Mouse (Mus musculus): ENCODE measurements around the gene Lasp1. TPM values are rescaled to one million over a fixed set of nuclear protein-coding genes. Genes with fewer than 3 reads are reported as not detected.

Gene Lasp1
- polyA plus RNA-seq, 1 experiment from 2014 or later, result 84.0 TPM

- no peaks in the 10 kb centered on the region for H3K9me3 ChIP-seq (ENCODE audit: control insufficient read depth, low read length)
- no peak for TF ChIP-seq EP300 (optimal IDR thresholded peaks at IDR 0.05)
- TF ChIP-seq CTCF (IDR thresholded peaks at IDR 0.05; ENCODE audit: low read depth), result no peak
- ATAC-seq (ENCODE audit: low FRiP score, low TSS enrichment) (peak; percentile 66), DNase-seq (ENCODE audit: low spot score) (peak; percentile 90)
- peak overlapping the region; percentile 90 for H3K4me3 ChIP-seq (ENCODE audit: low read depth, low read length)
- H3K4me1 ChIP-seq (replicated peaks; ENCODE audit: control insufficient read depth, insufficient read depth), result peaks cover 6% of the 10 kb centered on the region; the same call in 1 of the 2 replicates
- H3K27me3 ChIP-seq (ENCODE audit: control insufficient read depth, insufficient read depth, low read length), result no peaks in the 10 kb centered on the region
- H3K27ac ChIP-seq (replicated peaks), result peak overlapping the region; percentile 98
- 0% methylated on average over 68 of the region's 71 CpGs for WGBS
- peak overlapping the region; percentile 74 for H3K4me2 ChIP-seq (replicated peaks; ENCODE audit: low read depth)
- no peaks in the 10 kb centered on the region for H3K36me3 ChIP-seq (ENCODE audit: control insufficient read depth, insufficient read depth, low read length)
- peak overlapping the region; percentile 90 for H3K9ac ChIP-seq (ENCODE audit: low read length)
These were observed 570 bp downstream of the Lasp1 start for GRCm38 (mm10) chr11:97799146-97799993.

DNA sequence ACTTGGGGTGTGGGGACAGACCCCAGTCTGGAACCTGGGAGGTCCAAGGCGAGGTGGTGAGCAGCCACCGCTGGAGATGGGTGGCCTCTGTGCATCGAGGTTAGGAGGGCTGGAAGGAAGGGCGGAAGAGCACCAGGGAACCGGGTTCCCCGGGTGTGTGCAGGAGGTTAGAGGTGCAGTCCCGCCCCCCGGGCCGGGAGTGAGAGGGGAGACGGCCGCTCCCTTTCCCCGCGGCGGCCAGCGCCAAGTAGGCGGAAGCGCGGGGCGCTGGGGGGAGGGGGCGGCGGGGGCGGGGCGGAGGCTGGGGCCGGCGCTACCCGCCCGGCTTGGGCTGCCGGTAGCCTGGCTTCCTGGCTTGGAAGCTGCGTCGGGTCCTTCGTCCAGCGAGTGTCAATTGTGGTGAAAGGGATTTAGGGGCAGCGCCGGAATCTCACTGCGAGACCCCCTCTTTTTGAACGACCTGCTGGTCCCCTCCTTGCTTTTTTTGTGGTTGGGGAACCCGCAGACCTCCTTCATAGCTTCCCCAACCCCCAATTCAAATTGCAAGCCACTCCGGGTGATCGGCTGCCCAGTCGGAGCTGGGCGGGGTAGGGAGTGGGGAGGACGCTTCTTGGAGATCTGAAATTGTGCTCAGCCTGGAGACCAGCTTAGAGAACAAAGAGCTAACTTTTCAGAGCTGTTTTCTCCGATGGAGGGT lies 1.3 kb downstream of the Lasp1 start:
- DNase-seq (ENCODE audit: low spot score), result peak; percentile 93
- peak overlapping the region; percentile 98 for H3K27ac ChIP-seq (replicated peaks)
- ATAC-seq (ENCODE audit: low FRiP score, low TSS enrichment), result peak; percentile 75
- H3K4me1 ChIP-seq (replicated peaks; ENCODE audit: control insufficient read depth, insufficient read depth), result peaks cover 13% of the 10 kb centered on the region
- TF ChIP-seq EP300 (optimal IDR thresholded peaks at IDR 0.05) (no peak), CTCF (IDR thresholded peaks at IDR 0.05; ENCODE audit: low read depth) (no peak)
- H3K4me3 ChIP-seq (ENCODE audit: low read depth, low read length), result peak overlapping the region; percentile 90
- no peaks in the 10 kb centered on the region for H3K36me3 ChIP-seq (ENCODE audit: control insufficient read depth, insufficient read depth, low read length)
- H3K9ac ChIP-seq (ENCODE audit: low read length), result peak overlapping the region; percentile 90
- H3K9me3 ChIP-seq (ENCODE audit: control insufficient read depth, low read length), result no peaks in the 10 kb centered on the region
- H3K27me3 ChIP-seq (ENCODE audit: control insufficient read depth, insufficient read depth, low read length), result no peaks in the 10 kb centered on the region
- 0% methylated on average over 27 of the region's 43 CpGs for WGBS
- peak overlapping the region; percentile 74 for H3K4me2 ChIP-seq (replicated peaks; ENCODE audit: low read depth)

DNA sequence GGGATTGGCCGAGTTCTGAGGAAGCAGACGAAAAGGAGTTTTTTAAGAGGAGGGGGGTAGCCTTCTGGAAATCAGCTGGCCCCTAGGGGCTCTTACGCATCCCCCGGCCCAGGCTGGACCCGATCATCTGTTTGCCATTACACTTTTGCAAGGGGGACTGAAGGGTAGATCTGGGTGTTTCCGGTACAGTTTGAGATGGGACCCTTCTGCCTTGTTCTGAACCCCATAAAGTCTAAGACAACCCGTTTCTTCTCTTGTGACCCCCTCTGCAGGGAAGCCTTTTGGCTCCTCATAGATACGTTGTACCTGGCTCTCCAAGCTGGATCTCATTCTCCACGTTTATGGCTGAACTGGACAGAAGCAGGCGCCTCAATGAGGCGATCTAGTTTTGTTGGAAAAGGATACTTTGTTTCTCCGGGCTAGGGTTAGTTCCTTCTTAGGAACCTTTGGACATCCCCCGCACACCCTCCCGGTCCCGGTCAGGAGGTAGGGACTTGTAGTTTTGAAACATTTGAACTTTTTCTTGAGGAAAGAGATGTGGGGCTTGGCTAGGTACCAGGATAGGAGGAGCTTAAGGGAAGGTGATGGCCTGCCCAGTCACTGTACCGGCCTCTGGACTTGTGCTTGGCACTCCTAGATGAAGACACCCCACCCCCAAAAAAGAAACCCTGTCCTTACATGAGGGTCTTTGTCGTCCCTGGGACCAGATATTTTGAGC lies 2.0 kb downstream of the Lasp1 start:
- peak overlapping the region; percentile 90 for H3K9ac ChIP-seq (ENCODE audit: low read length)
- H3K36me3 ChIP-seq (ENCODE audit: control insufficient read depth, insufficient read depth, low read length), result no peaks in the 10 kb centered on the region
- peak overlapping the region; percentile 90 for H3K4me3 ChIP-seq (ENCODE audit: low read depth, low read length)
- TF ChIP-seq EP300 (optimal IDR thresholded peaks at IDR 0.05) (no peak), CTCF (IDR thresholded peaks at IDR 0.05; ENCODE audit: low read depth) (no peak)
- WGBS, result 1% methylated on average over 17 of the region's 17 CpGs
- H3K9me3 ChIP-seq (ENCODE audit: control insufficient read depth, low read length), result no peaks in the 10 kb centered on the region
- H3K27me3 ChIP-seq (ENCODE audit: control insufficient read depth, insufficient read depth, low read length), result no peaks in the 10 kb centered on the region
- H3K4me1 ChIP-seq (replicated peaks; ENCODE audit: control insufficient read depth, insufficient read depth), result peaks cover 20% of the 10 kb centered on the region
- ATAC-seq (ENCODE audit: low FRiP score, low TSS enrichment) (no peak), DNase-seq (ENCODE audit: low spot score) (no peak)
- peak overlapping the region; percentile 98 for H3K27ac ChIP-seq (replicated peaks)
- H3K4me2 ChIP-seq (replicated peaks; ENCODE audit: low read depth), result peak overlapping the region; percentile 74

GRCm38 (mm10) chr11:97801409-97802193 lies 2.8 kb downstream of the Lasp1 start:
- Histone ChIP-seq H3K27ac (replicated peaks) (peak overlapping the region; percentile 98), H3K36me3 (ENCODE audit: control insufficient read depth, insufficient read depth, low read length) (no peaks in the 10 kb centered on the region), H3K4me1 (replicated peaks; ENCODE audit: control insufficient read depth, insufficient read depth) (peaks cover 27% of the 10 kb centered on the region), H3K4me3 (ENCODE audit: low read depth, low read length) (peak overlapping the region; percentile 90), H3K4me2 (replicated peaks; ENCODE audit: low read depth) (peak overlapping the region; percentile 74), H3K9ac (ENCODE audit: low read length) (peak overlapping the region; percentile 90), H3K27me3 (ENCODE audit: control insufficient read depth, insufficient read depth, low read length) (no peaks in the 10 kb centered on the region), H3K9me3 (ENCODE audit: control insufficient read depth, low read length) (no peaks in the 10 kb centered on the region)
- WGBS, result 15% methylated on average over 8 of the region's 8 CpGs
- TF ChIP-seq CTCF (IDR thresholded peaks at IDR 0.05; ENCODE audit: low read depth) (peak; percentile 66), EP300 (optimal IDR thresholded peaks at IDR 0.05) (no peak)
- ATAC-seq (ENCODE audit: low FRiP score, low TSS enrichment), result peak; percentile 10
- peak; percentile 80 for DNase-seq (ENCODE audit: low spot score)

DNA sequence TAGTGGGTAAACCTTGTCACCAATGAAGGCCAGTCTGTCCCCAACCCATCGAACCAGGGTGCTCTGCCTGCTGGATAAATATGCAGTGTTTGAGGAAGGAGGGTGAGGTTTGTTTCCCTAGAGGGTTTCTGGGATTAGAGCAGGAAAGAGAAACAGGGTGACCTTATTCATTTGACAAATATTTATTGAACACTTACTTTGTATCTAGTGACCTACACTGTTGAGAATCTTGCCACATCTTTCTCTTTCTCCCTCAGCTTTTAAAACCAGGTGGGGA lies 3.3 kb downstream of the Lasp1 start:
- Histone ChIP-seq H3K27ac (replicated peaks) (peak overlapping the region; percentile 98), H3K4me1 (replicated peaks; ENCODE audit: control insufficient read depth, insufficient read depth) (peaks cover 28% of the 10 kb centered on the region), H3K36me3 (ENCODE audit: control insufficient read depth, insufficient read depth, low read length) (peaks cover 4% of the 10 kb centered on the region; the same call in 1 of the 2 replicates), H3K4me3 (ENCODE audit: low read depth, low read length) (peak overlapping the region; percentile 19; the same call in 1 of the 2 replicates), H3K9me3 (ENCODE audit: control insufficient read depth, low read length) (no peaks in the 10 kb centered on the region), H3K4me2 (replicated peaks; ENCODE audit: low read depth) (peak overlapping the region; percentile 74), H3K27me3 (ENCODE audit: control insufficient read depth, insufficient read depth, low read length) (no peaks in the 10 kb centered on the region), H3K9ac (ENCODE audit: low read length) (0 out of 2 replicates have a peak overlapping the region, but pooled peaks have one; percentile 14)
- DNase-seq (ENCODE audit: low spot score) (no peak), ATAC-seq (ENCODE audit: low FRiP score, low TSS enrichment) (peak; percentile 46)
- no peak for TF ChIP-seq EP300 (optimal IDR thresholded peaks at IDR 0.05)
- TF ChIP-seq CTCF (IDR thresholded peaks at IDR 0.05; ENCODE audit: low read depth), result no peak
- WGBS, result 7% methylated on average over 1 of the region's 1 CpGs

All from stomach, postnatal 0 days (tissue).